Mouse (Mus musculus) erythroblast, adult 5-6 weeks (primary cell): Measurements from ENCODE around the gene Glyctk. TPM values are rescaled to one million over a fixed set of nuclear protein-coding genes. Genes with fewer than 3 reads are reported as not detected.

ENCODE experiments used
- total RNA-seq, 2 experiments: library from RNA; stranded (forward) in 1 of 2; stranded (reverse) in 1 of 2; fragments of 150-400 nt in 1 of 2; fragments of 200-764, 138-1000 nt in 1 of 2; gene quantifications; 2 replicates each; pipeline versions ENCODE4 v1.2.3 to v1.2.4; 2015 to 2017; ENCODE audit warnings: low replicate concordance in 2 of 2

Gene Glyctk
- total RNA-seq, 2 experiments from 2014 or later = 0.60 TPM; not detected in 1

Other genes starting within 250 kb of the Glyctk start
- gene Col6a5, start 197.5 kb downstream of the Glyctk start, total RNA-seq (2015; ENCODE audit: low replicate concordance) = not detected in 2 replicates
- not detected in 2 replicates for gene Col6a5, start 197.5 kb downstream of the Glyctk start, total RNA-seq (2017; ENCODE audit: low replicate concordance)
- not detected in 2 replicates for gene Col6a4, start 61.4 kb downstream of the Glyctk start, total RNA-seq (2015; ENCODE audit: low replicate concordance)
- gene Col6a4, start 61.4 kb downstream of the Glyctk start, total RNA-seq (2017; ENCODE audit: low replicate concordance) = not detected in 2 replicates
- 16.5 and 18.6 TPM in 2 replicates for gene Wdr82, start 12.8 kb upstream of the Glyctk start, total RNA-seq (2015; ENCODE audit: low replicate concordance)
- 19.7 and 23.3 TPM in 2 replicates for gene Wdr82, start 12.8 kb upstream of the Glyctk start, total RNA-seq (2017; ENCODE audit: low replicate concordance)
- gene Ppm1m, start 41.6 kb upstream of the Glyctk start, total RNA-seq (2015; ENCODE audit: low replicate concordance) = 6.9 and 11.7 TPM in 2 replicates
- gene Ppm1m, start 41.6 kb upstream of the Glyctk start, total RNA-seq (2017; ENCODE audit: low replicate concordance) = 9.0 and 17.0 TPM in 2 replicates
- 11.7 and 20.5 TPM in 2 replicates for gene Twf2, start 45.0 kb upstream of the Glyctk start, total RNA-seq (2015; ENCODE audit: low replicate concordance)
- 18.5 and 25.8 TPM in 2 replicates for gene Twf2, start 45.0 kb upstream of the Glyctk start, total RNA-seq (2017; ENCODE audit: low replicate concordance)
- gene Tlr9, start 64.5 kb upstream of the Glyctk start, total RNA-seq (2015; ENCODE audit: low replicate concordance) = 5.0 and 6.1 TPM in 2 replicates
- 0.56 and 1.9 TPM in 2 replicates for gene Tlr9, start 64.5 kb upstream of the Glyctk start, total RNA-seq (2017; ENCODE audit: low replicate concordance)
- gene Alas1, start 90.5 kb upstream of the Glyctk start, total RNA-seq (2015; ENCODE audit: low replicate concordance) = 72.5 and 82.2 TPM in 2 replicates
- 51.7 and 126 TPM in 2 replicates for gene Alas1, start 90.5 kb upstream of the Glyctk start, total RNA-seq (2017; ENCODE audit: low replicate concordance)
- 3.5 and 4.4 TPM in 2 replicates for gene Poc1a, start 122.9 kb upstream of the Glyctk start, total RNA-seq (2015; ENCODE audit: low replicate concordance)
- gene Poc1a, start 122.9 kb upstream of the Glyctk start, total RNA-seq (2017; ENCODE audit: low replicate concordance) = 5.0 and 10.6 TPM in 2 replicates
- gene Dusp7, start 210.5 kb upstream of the Glyctk start, total RNA-seq (2015; ENCODE audit: low replicate concordance) = 17.5 and 19.9 TPM in 2 replicates
- 3.3 and 4.3 TPM in 2 replicates for gene Dusp7, start 210.5 kb upstream of the Glyctk start, total RNA-seq (2017; ENCODE audit: low replicate concordance)